Mouse (Mus musculus) heart, embryonic 14.5 days (tissue): ENCODE data around the gene Nup88. TPM values are rescaled to one million over a fixed set of nuclear protein-coding genes. Genes with fewer than 3 reads are reported as not detected.
A peak's percentile ranks its signal among the peaks of the same experiment; 100 is the strongest.

Experiments
- ATAC-seq: fragments of 200-750 bp; cut with Nextera tagmentation; 2 replicates; pipeline ENCODE4 v1.8.0; 2017; ENCODE audit warnings: low read depth, moderate TSS enrichment; ENCODE audit not compliant: insufficient number of reproducible peaks, insufficient read depth, low FRiP score
- H3K27ac ChIP-seq, 2 experiments: fragments of 200-500 bp in 1 of 2; fragments of 300-500 bp in 1 of 2; sonication (generic) in 1 of 2; replicated peaks in 1 of 2; 2 replicates each; pipeline ENCODE4 v1.5.1; 2012 to 2014; ENCODE audit warnings: low read depth in 2 of 2, low read length in 2 of 2, control low read depth in 1 of 2, mild to moderate bottlenecking in 1 of 2, mixed read lengths in 1 of 2; ENCODE audit not compliant: control insufficient read depth in 1 of 2, insufficient read depth in 1 of 2
- H3K27me3 ChIP-seq: fragments of 300-500 bp; sonication (generic); 2 replicates; pipeline ENCODE4 v1.6.1; 2014; ENCODE audit warnings: mild to moderate bottlenecking, low read length, control low read depth; ENCODE audit not compliant: control insufficient read depth, insufficient read depth
- H3K36me3 ChIP-seq: fragments of 300-500 bp; sonication (generic); 2 replicates; pipeline ENCODE4 v1.6.1; 2014; ENCODE audit warnings: mild to moderate bottlenecking, control low read depth, low read length, mixed read lengths; ENCODE audit not compliant: control insufficient read depth, insufficient read depth
- H3K4me1 ChIP-seq, 2 experiments: fragments of 200-500 bp in 1 of 2; fragments of 300-500 bp in 1 of 2; sonication (generic) in 1 of 2; 2 replicates each; pipeline ENCODE4 v1.6.1; 2012 to 2014; ENCODE audit warnings: low read length in 2 of 2, control low read depth in 1 of 2, mixed read lengths in 1 of 2; ENCODE audit not compliant: control insufficient read depth in 2 of 2, insufficient read depth in 2 of 2
- H3K4me2 ChIP-seq: fragments of 300-500 bp; sonication (generic); 2 replicates; pipeline ENCODE4 v1.6.1; 2014; ENCODE audit warnings: mild to moderate bottlenecking, low read length
- H3K4me3 ChIP-seq, 2 experiments: fragments of 200-500 bp in 1 of 2; fragments of 300-500 bp in 1 of 2; sonication (generic) in 1 of 2; 2 replicates each; pipeline ENCODE4 v1.5.1; 2012 to 2014; ENCODE audit warnings: low read length in 2 of 2, mild to moderate bottlenecking in 2 of 2, control low read depth in 1 of 2, low read depth in 1 of 2, moderate library complexity in 1 of 2; ENCODE audit not compliant: control insufficient read depth in 1 of 2, insufficient read depth in 1 of 2
- H3K9ac ChIP-seq: fragments of 300-500 bp; sonication (generic); 2 replicates; pipeline ENCODE4 v1.6.1; 2014; ENCODE audit warnings: mild to moderate bottlenecking, low read length
- H3K9me3 ChIP-seq: fragments of 300-500 bp; sonication (generic); 2 replicates; pipeline ENCODE4 v1.6.1; 2016; ENCODE audit warnings: low read length, control low read depth; ENCODE audit not compliant: control insufficient read depth
- WGBS: fragments of 180-500 bp; shearing (Covaris S2); extraction: QIAGEN DNeasy Blood & Tissue Kit; methylation state at CpG from one replicate; pipeline ENCODE4 v1.1.7; 2014; 5-methylcytosine and 5-hydroxymethylcytosine counted together
- polyA plus RNA-seq: library from polyadenylated mRNA; unstranded; fragments of >200 nt; fragmentation: Nextera tagmentation; extraction: Ambion mirVana; gene quantifications from 2 replicates; pipeline ENCODE4 v1.2.1, GENCODE M21; 2014

Gene Nup88
- polyA plus RNA-seq, 1 experiment from 2014 or later, result 112 TPM

GRCm38 (mm10) chr11:70980232-70980631, 10.5 kb upstream of the Nup88 start:
- H3K4me2 ChIP-seq, result no peak overlapping the region
- no peak for ATAC-seq
- H3K27ac ChIP-seq, result no peak overlapping the region
- 72% methylated on average over 6 of the region's 6 CpGs for WGBS
- H3K9me3 ChIP-seq, result no peaks in the 10 kb centered on the region
- peaks cover 3 to 11% of the 10 kb centered on the region in 2 experiments; a peak in 3 of 4 replicates for H3K4me1 ChIP-seq
- peaks cover 69% of the 10 kb centered on the region for H3K36me3 ChIP-seq
- no peaks in the 10 kb centered on the region for H3K27me3 ChIP-seq
- no peak overlapping the region for H3K9ac ChIP-seq
- no peak overlapping the region for H3K4me3 ChIP-seq

- ATAC-seq, result no peak
- 80% methylated on average over 6 of the region's 6 CpGs for WGBS
- no peak overlapping the region for H3K4me3 ChIP-seq
- no peaks in the 10 kb centered on the region for H3K27me3 ChIP-seq
- no peak overlapping the region for H3K4me2 ChIP-seq
- H3K27ac ChIP-seq, result no peak overlapping the region
- no peak overlapping the region for H3K9ac ChIP-seq
- H3K9me3 ChIP-seq, result no peaks in the 10 kb centered on the region
- H3K36me3 ChIP-seq, result peaks cover 89% of the 10 kb centered on the region
- H3K4me1 ChIP-seq, result peaks cover 0 to 11% of the 10 kb centered on the region in 2 experiments; a peak in 2 of 4 replicates
Measured at GRCm38 (mm10) chr11:70977293-70977692, 7.5 kb upstream of the Nup88 start.

- no peak for ATAC-seq
Measured at GRCm38 (mm10) chr11:70975193-70975592, 5.4 kb upstream of the Nup88 start.

DNA sequence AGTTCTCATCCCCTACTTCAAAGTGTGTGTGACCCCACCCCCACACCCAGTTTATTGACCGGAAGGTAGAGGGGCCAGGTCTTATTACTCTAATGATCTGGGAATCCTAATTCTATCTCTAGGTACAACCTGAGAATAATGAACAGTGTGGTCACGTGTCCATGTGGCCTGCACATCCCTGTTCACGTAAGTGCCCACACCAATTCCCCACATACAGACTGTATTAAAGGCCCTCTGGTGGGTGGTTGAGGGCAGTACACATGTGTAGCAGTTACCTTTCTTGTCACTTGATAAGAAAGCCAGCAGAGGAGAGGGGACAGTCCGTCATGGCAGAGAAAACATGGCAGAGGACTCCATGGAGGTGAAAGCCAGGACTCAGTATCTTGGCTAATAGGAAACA, 4.2 kb upstream of the Nup88 start:
- H3K4me2 ChIP-seq, result no peak overlapping the region
- no peak overlapping the region for H3K9ac ChIP-seq
- H3K27me3 ChIP-seq, result no peaks in the 10 kb centered on the region
- peaks cover 3 to 6% of the 10 kb centered on the region in 2 experiments; a peak in 2 of 4 replicates for H3K4me1 ChIP-seq
- no peak overlapping the region for H3K4me3 ChIP-seq
- no peaks in the 10 kb centered on the region for H3K9me3 ChIP-seq
- no peak overlapping the region for H3K27ac ChIP-seq
- ATAC-seq, result no peak
- 64% methylated on average over 4 of the region's 4 CpGs for WGBS
- H3K36me3 ChIP-seq, result peaks cover 63% of the 10 kb centered on the region

More at GRCm38 (mm10) chr11:70975193-70975592, 5.4 kb upstream of the Nup88 start:
- Histone ChIP-seq H3K9ac (no peak overlapping the region), H3K27me3 (no peaks in the 10 kb centered on the region), H3K4me2 (no peak overlapping the region), H3K9me3 (no peaks in the 10 kb centered on the region), H3K4me1 (peaks cover 3 to 6% of the 10 kb centered on the region in 2 experiments; a peak in 2 of 4 replicates), H3K27ac (no peak overlapping the region), H3K4me3 (no peak overlapping the region), H3K36me3 (peaks cover 76% of the 10 kb centered on the region)
- 85% methylated on average over 2 of the region's 2 CpGs for WGBS

GRCm38 (mm10) chr11:70972586-70972985, 2.8 kb upstream of the Nup88 start:
- peaks cover 7 to 17% of the 10 kb centered on the region in 2 experiments for H3K4me1 ChIP-seq
- no peak overlapping the region for H3K4me3 ChIP-seq
- no peak overlapping the region for H3K27ac ChIP-seq
- no peak overlapping the region for H3K9ac ChIP-seq
- H3K9me3 ChIP-seq, result no peaks in the 10 kb centered on the region
- no peak overlapping the region for H3K4me2 ChIP-seq
- 58% methylated on average over 1 of the region's 1 CpGs for WGBS
- no peaks in the 10 kb centered on the region for H3K27me3 ChIP-seq
- ATAC-seq, result no peak
- peaks cover 58% of the 10 kb centered on the region for H3K36me3 ChIP-seq

- Histone ChIP-seq H3K36me3 (peaks cover 53% of the 10 kb centered on the region), H3K4me1 (peaks cover 7 to 18% of the 10 kb centered on the region in 2 experiments), H3K4me2 (peak overlapping the region; percentile 90), H3K27me3 (no peaks in the 10 kb centered on the region), H3K27ac (peak overlapping the region; percentile 47 to 90), H3K9ac (peak overlapping the region; percentile 97), H3K9me3 (no peaks in the 10 kb centered on the region), H3K4me3 (peak overlapping the region; percentile 78 to 79)
- WGBS, result 15% methylated on average over 24 of the region's 24 CpGs
- peak; percentile 20 for ATAC-seq
Measured at GRCm38 (mm10) chr11:70970560-70971540, 1.1 kb upstream of the Nup88 start.

DNA sequence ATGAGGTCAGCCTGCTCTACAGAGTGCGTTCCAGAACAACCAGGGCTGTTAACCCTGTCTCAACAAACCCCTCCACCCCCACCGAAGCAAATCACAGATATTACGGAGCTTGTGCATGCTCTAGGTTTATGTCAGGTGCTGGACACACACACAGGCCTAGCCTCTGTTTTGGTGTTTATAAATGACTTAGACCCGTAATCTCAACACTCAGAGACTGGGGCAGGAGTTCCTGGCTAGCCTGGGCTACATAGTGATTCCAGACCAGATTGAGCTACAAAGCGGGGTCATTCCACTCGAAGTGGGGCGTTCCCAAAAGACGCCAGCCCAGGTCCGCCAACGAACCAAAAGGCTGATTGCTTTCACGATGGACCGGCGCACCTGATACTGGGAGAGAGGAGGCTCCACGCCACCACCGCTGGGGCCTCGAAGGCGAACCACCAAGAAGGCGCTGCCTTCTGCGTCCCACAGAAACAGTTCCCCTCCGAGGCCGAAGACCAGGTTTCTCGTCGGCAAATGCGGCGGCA, 440 bp downstream of the Nup88 start:
- under 1% methylated on average over 25 of the region's 25 CpGs for WGBS
- Histone ChIP-seq H3K36me3 (peaks cover 54% of the 10 kb centered on the region), H3K27me3 (no peaks in the 10 kb centered on the region), H3K9ac (peak overlapping the region; percentile 97), H3K9me3 (no peaks in the 10 kb centered on the region), H3K4me2 (peak overlapping the region; percentile 83), H3K27ac (peak overlapping the region; percentile 83 to 92), H3K4me1 (peaks cover 7 to 18% of the 10 kb centered on the region in 2 experiments), H3K4me3 (peak overlapping the region; percentile 78 to 88)
- ATAC-seq, result no peak; the same call in 1 of the 2 replicates
